Mouse (Mus musculus) cortical plate, adult 2 months (tissue): ENCODE results near the gene Zeb2.

ENCODE experiments used
- CTCF ChIP-seq: fragments of 200-500 bp; IDR thresholded peaks from 2 replicates; pipeline ENCODE4 v1.5.1; 2011; ENCODE audit warnings: mild to moderate bottlenecking, control low read depth, low read length; ENCODE audit not compliant: insufficient read depth; ENCODE audit errors: extremely low read depth
- POLR2A ChIP-seq: fragments of 200-500 bp; IDR thresholded peaks from 2 replicates; pipeline ENCODE4 v1.6.1; 2011; ENCODE audit warnings: mild to moderate bottlenecking, low read length, control low read depth; ENCODE audit not compliant: insufficient read depth; ENCODE audit errors: extremely low read depth

DNA sequence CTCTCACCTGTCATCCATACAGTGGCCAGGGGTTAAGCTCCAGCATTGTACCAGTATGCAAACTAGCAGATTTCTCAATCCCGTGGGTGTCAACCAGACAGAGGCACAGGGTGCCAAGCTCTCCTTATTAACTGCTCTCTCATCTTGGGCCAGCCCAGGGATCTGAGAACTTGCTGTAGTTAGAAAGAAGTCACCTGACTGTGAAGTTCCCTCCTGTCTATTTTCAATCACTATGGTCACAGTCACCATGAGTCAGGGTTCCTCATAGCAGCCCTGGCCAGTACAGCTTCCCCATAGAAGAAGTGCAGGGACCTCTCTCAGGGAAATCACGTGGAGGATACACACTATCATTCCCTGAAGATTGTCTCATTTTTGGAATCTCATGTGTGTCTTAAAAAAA lies 67.9 kb downstream of the Zeb2 start:
- TF ChIP-seq CTCF: no peak
- no peak for TF ChIP-seq POLR2A
